Mouse (Mus musculus) layer of hippocampus, adult 11-12 months (tissue): Measurements from ENCODE around the gene BC048507.
"Not testable (repeated sequence)": the region's sequence is repeated elsewhere in the genome, so short reads cannot be mapped to it uniquely, and the experiment has no call there.

Experiments used
- DNase-seq: peaks from one replicate; pipeline ENCODE4 v3.0.0; 2022; ENCODE audit warnings: low spot score

Gene BC048507

GRCm38 (mm10) chr13:67863026-67863425 lies at the start of gene BC048507:
BC048507 (plus strand) TSS chr13:67863326.
- DNase-seq: no peak

- DNase-seq: peak; percentile 78
These were observed 49.1 kb upstream of the BC048507 start, which contains the start of gene Zfp273 for GRCm38 (mm10) chr13:67813710-67814660. Zfp273 (plus strand) TSS chr13:67813740.

- DNase-seq: no peak
These were observed 44.5 kb upstream of the BC048507 start for GRCm38 (mm10) chr13:67818636-67819035.

GRCm38 (mm10) chr13:67830911-67831336 lies 32.2 kb upstream of the BC048507 start, which contains the start of gene Gm10037:
Gm10037 (plus strand) TSS chr13:67831106.
- DNase-seq: peak; percentile 67

DNA sequence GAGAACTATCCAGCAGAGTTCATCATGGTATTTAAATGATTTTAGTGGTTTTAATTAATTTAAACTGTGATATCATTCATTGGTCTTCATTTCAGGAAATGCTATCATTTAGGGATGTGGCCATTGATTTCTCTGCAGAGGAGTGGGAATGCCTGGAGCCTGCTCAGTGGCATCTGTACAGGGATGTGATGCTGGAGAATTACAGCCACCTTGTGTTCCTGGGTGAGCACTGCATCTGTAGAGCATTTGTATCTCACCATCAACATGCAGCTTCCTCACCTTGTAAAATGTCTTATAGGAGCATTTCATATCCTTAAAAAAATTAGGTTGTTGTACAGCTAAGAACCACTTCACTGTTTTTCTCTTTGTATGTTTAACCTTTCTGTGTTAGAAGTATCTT lies 30.0 kb upstream of the BC048507 start:
- DNase-seq: not testable (repeated sequence)

GRCm38 (mm10) chr13:67843775-67844118 lies 19.4 kb upstream of the BC048507 start:
- DNase-seq: no peak

DNA sequence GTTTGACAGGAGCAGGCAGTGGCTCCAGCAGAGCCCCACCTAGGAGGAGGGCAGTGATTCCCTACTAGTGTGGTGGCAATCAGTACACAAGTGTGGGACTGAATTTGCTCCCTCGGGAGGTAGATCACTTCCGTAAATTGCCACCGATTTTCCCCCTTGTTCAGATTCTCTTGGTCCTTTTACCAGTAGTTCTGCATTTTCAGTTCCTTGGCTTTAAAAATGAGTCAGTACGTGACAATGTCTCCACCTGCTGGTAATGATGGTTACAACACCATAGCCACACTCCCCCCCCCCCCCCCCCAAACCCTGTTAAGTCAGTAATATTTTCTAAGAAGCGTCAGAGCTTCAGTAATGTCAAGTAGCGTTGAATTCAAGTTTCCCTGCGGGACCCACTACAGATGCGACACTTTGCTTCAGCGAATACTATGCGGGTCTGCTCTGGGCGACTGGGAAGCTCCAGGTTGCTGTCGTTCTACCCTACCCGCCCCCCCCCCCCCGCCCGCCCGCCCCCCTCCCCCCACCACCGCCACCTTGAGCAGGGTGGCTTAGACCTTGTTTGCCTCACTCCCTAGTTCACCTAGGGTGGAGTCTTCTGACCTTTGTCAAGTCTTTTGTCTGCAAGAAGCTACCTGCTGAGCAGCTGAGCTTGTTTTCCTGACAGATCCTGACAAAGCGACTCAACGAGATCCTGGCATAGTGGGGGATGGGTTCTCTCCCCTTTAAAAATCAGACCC lies 18.8 kb upstream of the BC048507 start:
- peak; percentile 74 for DNase-seq

- DNase-seq: no peak
These were observed 18.3 kb upstream of the BC048507 start for GRCm38 (mm10) chr13:67844853-67845194.

GRCm38 (mm10) chr13:67850361-67850760 lies 12.8 kb upstream of the BC048507 start:
- DNase-seq: no peak

- DNase-seq: no peak
These were observed 10.0 kb upstream of the BC048507 start for GRCm38 (mm10) chr13:67853130-67853529.

GRCm38 (mm10) chr13:67853983-67854382 lies 9.1 kb upstream of the BC048507 start:
- DNase-seq: peak; percentile 34

GRCm38 (mm10) chr13:67857317-67857716 lies 5.8 kb upstream of the BC048507 start:
- no peak for DNase-seq

DNA sequence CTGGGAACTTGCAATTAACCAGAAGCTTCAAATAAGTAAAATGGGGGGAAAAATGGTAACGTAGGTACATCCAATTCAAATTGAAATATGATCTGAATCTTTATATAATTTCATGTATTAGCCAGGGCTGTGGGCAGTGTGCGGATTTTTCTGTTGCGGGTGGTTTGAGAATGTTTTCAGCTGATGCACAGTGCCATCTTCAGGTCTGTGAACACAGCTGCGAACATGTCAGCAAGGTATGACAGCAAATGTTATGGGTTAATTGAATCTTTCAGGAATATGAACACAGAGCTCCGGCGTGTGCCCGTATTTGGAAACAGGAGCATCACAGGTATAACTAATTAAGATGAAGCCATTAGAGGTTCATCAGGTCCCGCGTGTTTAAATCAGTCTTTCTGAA lies 618 bp upstream of the BC048507 start:
- no peak for DNase-seq

- no peak for DNase-seq
These were observed 1.7 kb downstream of the BC048507 start for GRCm38 (mm10) chr13:67864764-67865350.

DNA sequence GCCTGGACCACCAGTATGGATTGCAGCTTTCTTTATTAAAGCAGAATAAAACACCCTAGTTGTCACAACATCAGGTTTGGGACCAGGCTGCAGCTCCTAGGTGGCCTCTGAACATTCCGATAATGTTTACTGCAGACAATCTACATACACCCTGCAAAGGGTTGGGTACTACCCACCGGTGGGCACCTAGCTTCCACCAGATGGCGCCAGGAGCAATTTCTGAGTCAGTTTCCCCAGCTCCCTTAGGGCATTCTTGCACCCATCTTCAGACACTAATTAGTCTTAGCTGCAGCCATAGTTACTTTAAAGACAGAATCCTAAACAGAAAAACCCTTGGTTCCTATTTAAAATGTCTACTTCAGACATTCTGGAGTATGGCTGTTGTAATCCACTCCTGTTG lies 4.8 kb downstream of the BC048507 start:
- DNase-seq: no peak

DNA sequence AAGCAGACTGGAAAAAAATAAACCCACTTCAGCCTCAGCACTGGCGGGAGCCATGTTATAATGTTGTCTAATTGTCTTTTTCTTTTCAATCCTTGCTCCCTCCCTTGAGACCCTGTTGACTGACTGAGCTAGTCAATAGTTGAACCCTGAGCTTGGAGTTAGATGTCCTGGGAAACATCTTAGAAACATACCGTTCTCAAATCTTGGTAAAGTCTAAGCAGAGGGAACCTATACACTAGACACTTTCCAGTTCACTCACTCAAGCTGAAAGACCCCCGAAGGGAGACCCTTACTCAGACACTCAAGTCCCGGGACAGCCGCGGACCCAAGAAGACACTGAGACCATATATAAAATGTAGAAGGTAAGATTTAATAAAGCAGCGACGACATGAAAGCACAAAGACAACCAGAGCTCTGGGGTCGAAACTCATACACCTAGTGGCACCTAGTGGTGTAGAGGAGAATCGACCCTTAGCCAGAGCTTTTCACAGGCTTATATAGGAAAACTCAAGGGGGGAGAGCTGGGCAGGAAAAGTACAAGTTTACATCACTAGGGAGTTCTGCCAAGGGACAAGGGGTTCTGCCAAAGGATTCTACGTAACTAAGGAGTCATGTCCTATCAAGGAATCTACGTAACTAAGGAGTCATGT lies 13.0 kb downstream of the BC048507 start:
- DNase-seq: not testable (repeated sequence)

DNA sequence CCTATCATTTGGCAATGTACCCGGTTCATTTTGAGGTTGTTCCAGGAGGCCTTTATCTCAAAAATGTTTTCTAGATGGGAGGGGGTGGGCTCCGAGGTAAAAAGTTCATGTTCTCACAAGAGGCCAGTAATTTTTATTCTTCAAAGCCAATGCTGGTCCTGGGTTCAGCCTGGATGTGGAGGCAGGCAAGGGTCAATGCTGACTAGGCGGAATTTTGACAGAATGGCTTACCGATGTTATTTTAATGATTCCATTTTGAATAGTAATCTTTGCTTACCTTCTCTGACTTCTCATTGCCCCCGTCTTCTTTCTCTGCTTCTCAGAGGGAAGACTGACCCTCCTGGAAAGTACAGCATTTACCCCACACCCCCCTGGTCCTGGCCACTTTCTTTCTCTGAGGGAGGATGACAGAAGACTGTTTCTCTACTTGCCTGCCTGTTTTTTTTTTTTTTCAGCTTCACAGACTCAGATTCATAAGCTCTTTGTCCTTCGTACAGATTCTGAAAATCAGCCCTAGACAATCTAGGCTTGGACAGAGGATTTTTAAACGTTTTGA lies 13.7 kb downstream of the BC048507 start:
- DNase-seq: no peak

DNA sequence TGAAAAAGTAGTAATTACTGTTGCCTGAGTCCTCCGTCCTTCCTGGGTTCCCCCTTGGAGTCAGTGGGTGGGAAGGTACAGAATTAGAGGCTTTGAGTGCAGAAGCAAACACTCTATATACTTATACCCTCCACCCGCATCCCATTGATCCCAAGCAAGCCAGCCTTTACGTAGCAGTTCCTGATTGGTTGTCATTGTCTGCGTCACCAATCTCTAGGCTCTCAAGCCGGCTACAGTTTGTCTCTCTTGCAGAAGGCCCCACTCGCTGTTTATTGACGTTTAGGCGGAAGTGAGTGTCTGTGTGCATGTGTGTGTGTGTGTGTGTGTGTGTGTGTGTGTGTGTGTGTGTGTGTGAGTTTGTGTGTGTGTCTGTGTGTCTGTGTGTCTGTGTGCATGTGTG lies 20.8 kb downstream of the BC048507 start:
- no peak for DNase-seq

DNA sequence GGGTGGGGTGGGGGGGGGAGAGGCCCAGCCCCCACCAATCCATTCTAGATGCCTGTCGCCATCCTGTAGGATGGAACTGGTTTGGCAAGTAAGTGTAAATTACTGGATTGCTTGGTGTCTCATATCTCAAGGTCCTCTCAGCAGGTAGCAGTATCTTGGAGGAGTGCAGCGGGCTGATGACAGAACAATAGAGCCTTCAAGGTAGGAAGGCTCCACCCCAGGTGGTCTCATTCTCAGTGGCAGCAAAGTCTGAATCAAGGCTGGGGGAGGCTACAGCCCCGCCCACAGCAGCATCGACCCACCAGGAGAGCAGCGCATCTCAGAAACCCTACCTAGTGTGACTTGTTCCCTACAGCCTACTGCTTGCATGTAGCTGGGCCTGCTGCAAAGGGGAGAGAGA lies 46.6 kb downstream of the BC048507 start:
- DNase-seq: no peak
